Mouse (Mus musculus) layer of hippocampus, postnatal 36 days (tissue): ENCODE data around the gene Cat. TPM values are rescaled to one million over a fixed set of nuclear protein-coding genes. Genes with fewer than 3 reads are reported as not detected.

Experiments
- DNase-seq, 2 experiments: peaks; one replicate each; pipeline ENCODE4 v3.0.0; 2022
- total RNA-seq, 2 experiments: library from RNA; stranded (reverse); gene quantifications; 2 replicates each; pipeline ENCODE4 v1.2.3; 2021

The Cat gene
- 10 to 100 TPM; 50.4 to 60.1 TPM for total RNA-seq

DNA sequence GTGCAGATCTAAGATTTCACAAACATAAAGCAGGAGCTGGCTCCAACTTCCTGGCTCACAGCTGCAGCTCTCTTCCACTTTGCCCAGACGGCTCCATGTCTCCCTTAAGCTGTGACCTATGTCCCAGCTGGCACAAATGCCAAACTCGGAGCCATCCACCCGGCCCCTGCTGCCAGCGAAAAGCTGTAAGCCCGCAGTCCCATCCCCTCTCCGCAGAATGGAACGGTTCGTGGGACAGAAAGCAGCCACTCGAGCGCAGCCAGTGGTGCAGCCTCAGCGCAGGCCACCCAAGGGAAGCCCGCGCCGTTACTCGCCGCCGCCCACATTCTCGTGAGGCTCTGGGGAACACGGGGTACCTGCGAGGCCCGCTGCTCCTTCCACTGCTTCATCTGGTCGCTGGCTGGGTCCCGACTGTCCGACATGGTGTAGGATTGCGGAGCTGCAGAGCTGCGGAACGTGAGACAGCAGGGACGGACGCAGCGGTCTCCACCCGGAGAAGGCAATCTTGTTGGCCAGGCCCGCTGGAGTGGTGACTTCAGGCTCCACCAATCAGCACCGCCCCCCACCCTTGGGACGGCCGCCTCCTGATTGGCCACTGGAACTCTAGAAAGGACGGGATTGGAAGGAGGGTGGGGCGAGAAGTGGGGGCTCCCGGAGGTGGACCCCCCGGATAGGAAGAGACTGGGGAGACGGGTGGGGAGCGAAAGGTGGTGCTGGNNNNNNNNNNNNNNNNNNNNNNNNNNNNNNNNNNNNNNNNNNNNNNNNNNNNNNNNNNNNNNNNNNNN is at the start of gene Cat:
Gene Cat, minus strand, starts transcription at position 544 of the 785 bp plus-strand sequence.
- peak; percentile 92 to 94 for DNase-seq

DNA sequence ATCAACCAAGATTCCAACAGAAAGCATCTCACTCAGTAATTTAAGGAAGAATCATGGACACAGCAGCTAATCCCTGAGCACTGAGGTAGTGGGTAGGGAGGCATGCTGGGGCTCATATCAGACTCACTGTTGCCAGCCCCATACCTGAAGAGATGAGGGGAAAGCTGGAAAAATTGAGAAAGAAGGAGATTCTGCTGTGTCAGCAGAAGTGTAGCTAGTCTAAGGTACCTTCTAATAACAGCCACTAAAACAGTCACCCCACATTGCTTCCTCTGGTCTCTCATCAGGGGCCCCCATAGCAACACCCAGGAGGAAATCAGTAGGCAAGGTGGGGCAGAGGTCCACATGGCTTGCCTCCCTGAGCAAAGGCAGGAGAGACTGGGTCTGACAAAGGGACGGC is 40.6 kb upstream of the Cat start:
- DNase-seq, result no peak

GRCm38 (mm10) chr2:103516472-103516871 is 31.5 kb upstream of the Cat start:
- no peak for DNase-seq

DNA sequence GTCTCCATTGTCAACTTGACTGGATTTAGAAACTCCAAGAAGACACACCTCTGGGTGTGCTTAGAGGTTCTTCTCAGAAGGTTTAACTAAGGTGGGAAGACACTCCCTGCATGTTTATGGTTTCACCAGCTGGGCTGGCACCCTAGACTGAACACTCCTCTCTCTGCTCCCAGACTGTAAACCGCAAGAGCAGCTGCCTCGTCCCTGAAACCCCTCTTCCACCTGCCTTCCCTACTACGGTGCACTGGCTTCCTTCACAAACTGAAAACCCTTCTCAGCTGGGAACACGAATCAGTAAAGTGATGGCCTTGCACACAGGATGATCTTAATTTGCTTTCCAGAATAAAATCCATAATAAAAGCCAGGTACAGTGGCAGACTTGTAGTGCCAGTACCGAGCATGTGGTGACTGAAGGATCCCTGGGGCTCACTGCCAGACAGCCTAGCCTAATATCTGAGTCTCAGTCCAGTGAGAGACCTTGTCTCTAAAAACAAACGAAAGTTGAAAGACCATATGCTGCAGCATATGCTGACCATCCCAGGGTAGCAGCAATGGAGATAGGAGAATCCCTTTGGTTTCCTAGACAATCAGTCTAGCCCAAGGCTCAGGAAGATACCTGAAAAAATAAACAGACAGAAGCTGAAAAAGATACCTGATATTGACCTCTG is 30.7 kb upstream of the Cat start:
- DNase-seq, result no peak

GRCm38 (mm10) chr2:103512066-103512795 is 27.3 kb upstream of the Cat start:
- DNase-seq, result no peak

DNA sequence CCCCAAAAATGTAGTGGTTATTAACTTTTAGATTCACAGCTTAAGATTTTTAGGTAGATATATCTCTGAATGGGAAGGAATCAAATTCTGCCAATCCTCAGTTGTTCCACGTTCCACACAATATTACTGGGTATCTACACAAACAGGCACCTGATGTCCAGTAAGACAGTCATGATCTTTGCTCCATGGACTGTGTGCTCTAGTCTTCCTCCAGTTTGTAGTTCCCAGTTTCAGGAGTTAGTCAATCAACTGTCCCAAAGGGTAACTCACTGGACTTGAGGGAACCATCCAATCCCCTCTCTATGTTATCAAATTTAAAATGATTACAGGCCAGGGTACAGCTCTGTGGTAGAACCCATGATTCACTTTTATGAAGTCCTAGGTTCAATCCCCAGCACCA is 26.7 kb upstream of the Cat start:
- DNase-seq, result no peak

- DNase-seq, result no peak
Observed at GRCm38 (mm10) chr2:103511042-103511441, 26.1 kb upstream of the Cat start.

- no peak for DNase-seq
Observed at GRCm38 (mm10) chr2:103507651-103508050, 22.7 kb upstream of the Cat start.

DNA sequence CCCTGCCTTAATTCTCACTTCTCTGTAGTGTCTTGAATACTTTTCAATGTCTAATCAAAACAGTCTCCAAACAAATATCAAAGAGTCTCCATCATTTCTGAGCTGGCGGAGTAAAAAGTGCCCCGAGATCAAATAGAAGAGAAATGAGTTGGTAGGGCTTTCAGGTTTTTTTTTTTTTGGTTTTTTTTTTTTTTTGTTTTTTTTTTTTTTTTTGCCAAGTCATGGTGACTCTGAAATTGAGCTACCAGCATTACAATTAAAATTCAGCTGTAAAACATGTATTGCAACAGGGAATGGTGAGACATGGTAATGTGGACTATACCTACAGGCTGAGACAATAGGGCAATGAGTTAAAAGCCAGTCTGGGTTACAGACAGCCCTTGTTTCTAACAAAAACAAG is 21.0 kb upstream of the Cat start:
- no peak for DNase-seq

GRCm38 (mm10) chr2:103504463-103504862 is 19.5 kb upstream of the Cat start:
- no peak for DNase-seq

GRCm38 (mm10) chr2:103500769-103501168 is 15.8 kb upstream of the Cat start:
- no peak for DNase-seq

DNA sequence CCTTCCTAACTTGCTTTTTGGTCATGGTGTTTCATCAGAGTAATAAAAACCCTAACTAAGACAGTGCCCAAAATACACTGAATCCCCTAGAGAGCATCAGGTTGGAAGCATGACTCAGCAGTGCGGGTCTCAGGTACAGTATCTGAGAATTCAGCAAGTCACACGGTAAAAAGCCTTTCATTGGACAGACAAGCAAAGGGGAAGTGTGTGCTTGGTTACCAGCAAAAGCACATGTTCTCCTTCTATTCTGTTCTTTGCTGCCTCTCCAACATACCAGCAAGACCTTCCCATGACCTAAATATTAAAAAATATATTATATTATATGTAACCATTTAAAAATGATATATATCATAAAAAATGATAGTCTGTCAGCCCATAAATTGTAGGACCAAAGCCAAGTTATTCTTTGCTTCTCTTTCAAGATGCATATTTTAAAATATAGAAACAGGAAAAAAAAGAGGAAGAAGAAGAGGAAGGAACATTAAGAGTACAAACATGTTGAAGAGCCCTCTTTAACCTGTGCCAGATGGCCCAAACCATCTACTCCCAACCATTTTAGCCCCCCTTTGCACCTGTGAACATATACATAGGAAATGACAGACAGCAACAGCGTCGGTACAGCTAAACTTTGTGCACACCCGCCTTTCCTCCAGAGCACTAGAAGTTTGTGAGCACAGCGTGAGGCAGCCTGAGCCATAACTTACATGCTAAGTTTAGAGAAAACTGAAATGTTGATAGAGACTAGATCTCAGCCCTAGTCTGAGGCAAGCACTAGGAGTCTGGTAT is 10.9 kb upstream of the Cat start:
- no peak for DNase-seq

- DNase-seq, result no peak
Observed at GRCm38 (mm10) chr2:103493827-103494226, 8.9 kb upstream of the Cat start.

GRCm38 (mm10) chr2:103492526-103492925 is 7.6 kb upstream of the Cat start:
- DNase-seq, result no peak

- DNase-seq, result no peak
Observed at GRCm38 (mm10) chr2:103483986-103484520, 907 bp downstream of the Cat start.

GRCm38 (mm10) chr2:103483289-103483985 is 1.5 kb downstream of the Cat start:
- no peak for DNase-seq

- DNase-seq, result no peak
Observed at GRCm38 (mm10) chr2:103481314-103482231, 3.4 kb downstream of the Cat start.

DNA sequence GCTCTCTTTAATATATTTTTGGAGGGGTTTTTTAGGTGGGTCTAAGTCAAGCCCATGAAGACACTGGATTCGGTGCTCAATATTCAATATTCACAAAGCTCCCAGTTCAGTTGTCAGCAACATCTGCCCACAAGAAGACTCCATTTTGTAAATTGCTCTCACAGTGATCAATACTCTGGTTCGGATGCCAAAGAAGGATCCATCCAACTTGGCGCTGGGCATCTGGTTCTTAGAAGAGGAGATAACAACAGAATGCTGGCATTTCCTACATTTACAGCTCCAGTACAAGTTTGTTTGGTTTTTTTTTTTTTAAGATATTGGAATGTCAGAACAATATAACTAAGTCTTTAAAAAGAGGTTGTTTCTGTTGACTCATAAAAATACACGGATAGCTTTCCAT is 4.1 kb downstream of the Cat start:
- no peak for DNase-seq

- no peak for DNase-seq
Observed at GRCm38 (mm10) chr2:103480240-103480639, 4.7 kb downstream of the Cat start.

DNA sequence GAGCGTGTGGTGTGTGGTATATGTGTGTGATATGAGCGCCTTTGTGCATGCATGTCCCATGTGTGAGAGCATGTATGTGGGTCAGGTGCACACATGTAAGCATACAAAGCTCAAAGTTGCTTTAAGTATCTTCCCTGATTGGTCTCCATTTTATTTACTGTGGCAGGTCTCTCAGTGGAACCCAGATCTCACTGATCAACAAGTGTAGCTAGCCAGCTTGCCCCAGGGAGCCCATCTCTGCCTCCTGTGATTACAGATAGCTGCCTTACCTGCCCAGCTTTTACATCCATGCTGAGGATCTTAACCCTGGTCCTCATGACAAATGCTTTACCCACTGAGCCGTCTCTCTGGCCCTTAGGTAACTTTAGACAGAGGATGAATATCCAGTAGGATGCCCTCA is 6.6 kb downstream of the Cat start:
- no peak for DNase-seq

DNA sequence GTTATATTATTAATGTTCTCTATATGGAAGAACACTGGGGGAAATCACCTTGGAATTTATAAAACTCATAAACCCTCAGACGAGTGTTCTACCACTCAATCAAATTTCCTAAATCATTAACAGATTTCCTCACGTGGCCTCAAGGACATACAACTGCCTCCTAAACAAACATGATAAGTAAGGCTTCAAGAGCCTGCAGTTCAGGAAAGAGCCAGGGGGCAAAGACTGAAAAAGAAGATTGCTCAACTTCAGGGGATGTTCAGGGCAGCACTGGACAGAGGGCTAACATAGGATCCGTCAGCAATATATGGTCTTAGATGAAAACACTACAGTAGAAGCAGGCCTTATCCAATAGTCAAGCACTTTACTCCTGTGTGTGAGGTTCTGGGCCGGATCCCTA is 7.5 kb downstream of the Cat start:
- DNase-seq, result no peak
